Mouse (Mus musculus) thymus, adult 18-20 months (tissue): Measurements from ENCODE around the gene Krt75.
A peak's percentile ranks its signal among the peaks of the same experiment; 100 is the strongest.
"Not testable (repeated sequence)": the region's sequence is repeated elsewhere in the genome, so short reads cannot be mapped to it uniquely, and the experiment has no call there.

Experiments
- DNase-seq, 2 experiments: peaks; one replicate each; pipeline ENCODE4 v3.0.0; 2022; ENCODE audit warnings: mixed read lengths in 2 of 2

Krt75 gene

DNA sequence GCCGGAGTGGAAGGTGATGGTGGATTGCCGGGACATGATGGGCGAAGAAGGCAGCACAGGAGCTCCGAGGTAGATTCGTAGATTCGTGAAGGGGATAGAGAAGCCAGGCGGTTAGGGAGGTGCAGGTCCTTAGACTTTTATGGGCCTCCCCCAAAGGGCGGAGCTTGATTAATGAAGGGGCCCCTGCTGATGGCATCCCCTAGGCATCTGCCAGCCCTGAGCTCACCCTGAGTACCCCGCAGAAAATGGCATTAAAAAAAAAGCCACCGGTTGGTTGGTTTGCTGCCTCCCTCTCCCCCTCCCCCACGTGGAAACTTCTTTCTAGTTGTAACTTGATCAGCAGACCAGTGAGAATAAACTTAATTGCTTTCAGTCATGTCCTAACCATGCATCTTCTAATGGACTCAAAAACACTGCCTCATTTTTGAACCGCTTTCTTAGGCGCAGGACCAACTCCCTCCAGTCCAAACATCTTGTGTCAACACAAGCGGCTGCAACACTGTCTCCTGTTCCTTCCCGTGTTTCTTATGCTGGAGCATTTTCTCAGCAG, at the start of gene Krt75:
TSS of gene Krt75 (minus strand) at position 109 of the 550 bp plus-strand sequence.
- DNase-seq: no peak

DNA sequence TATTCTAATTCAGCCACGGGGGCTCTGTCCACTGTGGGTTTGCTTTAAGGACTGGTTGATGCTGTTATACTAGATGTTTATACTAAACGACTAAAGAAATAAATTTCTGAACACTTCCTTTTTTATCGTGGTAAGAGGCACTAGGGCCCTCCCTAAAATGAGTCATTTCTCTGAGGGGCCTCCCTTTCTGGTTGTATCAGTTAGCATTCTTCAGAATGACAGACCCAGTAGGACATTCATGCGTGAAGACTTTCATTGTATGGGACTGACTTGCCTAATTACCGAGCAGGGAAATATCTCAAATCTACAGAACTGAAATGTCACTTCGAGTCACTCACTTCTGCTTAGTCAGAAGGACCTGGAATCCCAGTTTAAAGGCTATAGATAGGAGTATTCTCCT, 25.4 kb upstream of the Krt75 start:
- DNase-seq: no peak

DNA sequence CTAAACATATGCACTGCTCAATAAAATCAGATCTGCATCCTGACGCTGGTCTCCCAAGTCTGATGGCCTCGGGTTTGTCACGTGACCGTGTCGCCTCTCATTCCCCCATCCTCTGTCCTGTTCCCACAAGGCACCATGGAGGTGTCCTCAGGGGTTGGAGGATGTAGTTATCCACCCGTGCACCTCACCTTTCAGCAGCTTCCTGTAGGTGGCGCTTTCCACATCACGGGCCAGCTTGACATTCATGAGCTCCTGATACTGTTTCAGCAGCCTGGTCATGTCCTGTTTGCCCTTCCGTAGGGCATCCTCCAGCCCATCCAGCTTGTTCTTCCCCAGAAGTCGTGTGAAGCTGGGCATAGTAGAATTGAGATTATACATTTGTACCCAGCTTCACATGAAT, 14.5 kb upstream of the Krt75 start:
- no peak for DNase-seq

DNA sequence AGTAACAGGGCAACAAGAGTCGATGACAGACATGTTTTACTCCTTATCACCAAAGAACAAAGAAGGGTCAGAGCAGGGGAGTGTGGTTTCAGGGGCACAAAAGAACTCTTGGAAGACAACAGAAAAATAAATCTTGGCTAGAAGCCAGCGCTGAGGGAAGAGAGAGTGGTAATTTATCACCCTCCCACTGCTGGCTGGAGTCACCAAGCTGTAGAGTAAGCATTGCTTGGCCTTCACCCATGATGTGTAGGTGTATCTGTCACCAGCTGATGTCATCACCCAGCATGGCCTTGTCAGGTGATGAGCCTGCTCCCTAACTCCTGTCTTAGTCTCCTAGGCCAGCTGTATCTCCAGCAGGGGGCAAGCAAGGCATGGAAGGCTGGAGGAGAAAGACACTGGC, 10.8 kb upstream of the Krt75 start:
- DNase-seq: no peak

DNA sequence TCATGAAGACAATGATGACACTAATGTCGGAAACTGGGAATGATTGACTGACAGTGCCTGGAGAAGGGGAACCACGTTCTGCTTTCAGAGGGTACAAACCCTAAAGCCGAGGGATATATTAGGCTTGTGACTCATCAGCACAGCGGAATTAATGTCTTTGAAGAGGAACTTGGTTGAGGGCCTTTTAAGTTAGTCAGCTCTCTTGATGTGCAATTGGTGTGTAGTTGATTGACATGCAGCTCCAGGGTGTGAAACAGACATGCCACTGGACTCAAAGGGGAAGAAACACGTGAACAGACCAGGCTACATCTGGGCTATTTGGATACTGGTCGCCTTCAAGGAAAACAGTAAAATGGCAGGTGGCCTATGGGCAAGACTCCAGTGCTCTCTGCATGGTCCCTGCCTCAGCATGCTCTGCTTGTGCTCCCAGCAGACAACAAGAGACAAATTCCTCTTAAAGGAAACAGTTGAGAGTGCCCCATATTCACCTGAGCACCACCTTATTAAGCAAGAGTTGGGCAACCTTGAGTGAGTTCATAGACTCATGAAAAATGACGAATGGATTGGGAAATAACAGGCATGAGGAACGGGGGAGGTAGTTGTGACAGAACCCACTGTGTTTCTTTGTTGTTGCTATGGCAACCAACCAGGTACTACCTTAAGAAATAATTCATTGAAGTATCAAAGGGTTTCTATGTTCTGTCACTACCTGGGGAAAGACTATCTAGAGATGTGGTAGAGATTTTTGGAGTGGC, 9.7 kb upstream of the Krt75 start:
- DNase-seq: no peak

DNA sequence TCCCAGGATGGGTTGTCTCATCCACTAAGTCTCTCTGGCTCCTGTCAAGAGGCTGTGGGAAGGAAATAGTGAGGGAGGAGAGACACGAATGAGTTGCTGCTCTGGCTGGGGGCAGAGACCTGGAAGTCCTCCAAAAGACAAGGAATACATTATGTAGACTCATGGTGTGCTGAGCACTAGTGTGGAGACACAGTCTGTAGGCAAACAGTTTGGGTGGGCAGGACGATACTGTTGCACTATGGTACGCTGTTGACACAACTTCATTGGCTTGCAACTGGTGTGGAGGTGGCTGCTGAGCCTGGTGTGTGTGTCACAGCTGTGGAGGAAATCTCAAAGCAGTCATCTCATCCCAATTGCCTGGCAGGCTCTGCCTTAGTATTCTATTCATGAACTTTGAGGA, 8.0 kb upstream of the Krt75 start:
- DNase-seq: no peak

DNA sequence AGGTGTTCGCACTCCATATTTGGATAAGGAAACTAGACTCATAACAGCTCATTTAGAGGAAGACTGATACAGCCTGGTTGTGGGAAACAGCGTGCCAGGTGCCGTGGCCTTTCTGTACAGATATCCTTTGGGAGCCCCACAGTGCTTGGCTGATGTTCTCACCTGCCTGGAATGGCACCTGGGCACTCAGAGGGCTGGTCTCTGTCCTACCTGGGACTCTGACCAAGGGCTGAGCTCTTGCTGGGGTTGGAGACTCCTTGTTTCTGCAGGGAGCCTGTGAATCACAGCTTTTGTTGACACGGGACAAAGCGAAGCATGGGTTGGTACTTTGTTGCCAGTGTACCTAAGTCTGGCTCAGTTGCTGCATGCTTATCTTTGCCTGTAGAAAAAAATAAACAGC, 1.8 kb upstream of the Krt75 start:
- no peak for DNase-seq

DNA sequence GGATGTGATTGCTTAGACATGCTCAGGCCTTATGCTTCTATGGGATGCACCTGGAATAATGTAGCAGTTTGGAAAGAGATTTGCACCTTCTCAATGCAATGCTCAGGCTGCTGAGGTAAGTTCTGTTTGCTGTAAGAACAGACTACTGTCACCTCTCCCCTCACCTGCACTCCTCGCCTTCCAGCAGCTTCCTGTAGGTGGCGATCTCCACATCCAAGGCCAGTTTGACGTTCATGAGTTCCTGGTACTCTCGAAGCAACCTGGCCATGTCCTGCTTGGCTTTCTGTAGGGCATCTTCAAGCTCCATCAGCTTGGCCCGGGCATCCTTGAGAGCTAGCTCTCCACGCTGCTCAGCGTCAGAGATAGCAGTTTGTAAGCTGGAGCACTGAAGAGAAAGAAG, 5.9 kb downstream of the Krt75 start:
- no peak for DNase-seq

DNA sequence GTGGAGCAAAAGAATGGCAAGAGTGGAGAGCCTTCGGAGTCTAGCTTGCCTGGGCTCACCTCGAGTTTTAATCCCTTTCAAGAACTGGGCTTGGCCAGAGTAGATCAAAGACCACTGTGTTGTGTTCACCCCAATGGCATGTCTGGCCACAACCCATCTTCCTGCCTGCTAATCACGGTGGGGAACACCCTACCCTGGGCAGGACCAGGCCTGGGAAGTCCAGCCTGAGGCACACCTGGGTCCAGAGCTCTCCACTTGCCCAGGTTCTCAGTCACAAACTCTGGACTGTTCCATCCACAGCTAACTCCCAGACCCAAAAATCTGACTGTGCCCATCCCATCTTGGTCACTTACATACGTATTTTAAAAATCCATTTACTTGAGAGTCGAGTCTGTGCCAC, 10.9 kb downstream of the Krt75 start, which contains the start of gene Krt90:
TSS of gene Krt90 (minus strand) at position 101 of the 400 bp plus-strand sequence.
- no peak for DNase-seq

DNA sequence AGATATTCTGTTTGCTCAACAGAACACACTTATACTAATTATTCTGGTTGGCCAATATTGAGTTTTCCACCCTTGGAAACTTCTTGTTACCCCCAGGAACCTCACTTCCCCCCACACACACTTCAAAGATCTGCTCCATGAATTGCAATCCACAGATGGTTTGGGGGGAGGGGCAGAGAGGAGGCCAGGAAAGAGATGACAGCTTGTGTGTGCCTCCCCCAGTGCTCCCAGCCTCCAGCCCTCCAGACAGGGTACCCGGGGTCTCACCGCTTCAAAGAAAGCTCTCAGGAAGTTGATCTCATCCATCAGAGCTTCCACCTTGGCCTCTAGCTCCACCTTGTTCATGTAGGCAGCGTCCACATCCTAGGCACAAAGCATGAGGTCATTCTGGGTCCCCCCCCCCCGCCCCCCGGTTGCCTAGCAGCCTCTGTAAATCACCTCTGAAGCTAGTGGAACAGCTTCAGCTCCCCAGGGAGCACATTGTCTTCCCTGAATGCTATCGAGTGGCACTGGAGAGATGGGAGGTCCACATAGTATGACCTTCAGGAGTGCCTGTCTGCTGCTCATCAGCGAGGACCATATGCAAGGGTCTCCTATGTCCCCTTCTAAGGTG, 15.6 kb downstream of the Krt75 start:
- DNase-seq: no peak

DNA sequence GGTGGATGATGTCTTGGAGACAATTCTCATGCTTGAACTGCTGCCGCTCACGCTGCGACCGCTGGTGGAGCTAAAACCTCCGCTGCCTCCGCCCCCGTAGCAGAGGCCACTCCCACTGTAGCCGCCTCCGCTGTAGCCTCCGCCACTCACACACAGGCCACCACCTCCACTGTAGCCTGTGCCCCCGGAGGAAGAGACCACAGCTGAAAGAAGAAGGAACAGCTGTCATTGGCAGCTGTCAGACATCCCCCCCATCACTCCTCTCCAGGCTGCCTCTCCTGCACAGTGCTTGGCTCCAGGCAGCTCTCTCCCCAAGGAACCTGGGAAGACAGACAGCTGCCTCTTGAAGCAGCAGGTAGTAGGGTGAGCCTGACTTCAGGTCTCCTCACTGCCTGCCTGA, 20.5 kb downstream of the Krt75 start:
- DNase-seq: peak; percentile 21 to 34

DNA sequence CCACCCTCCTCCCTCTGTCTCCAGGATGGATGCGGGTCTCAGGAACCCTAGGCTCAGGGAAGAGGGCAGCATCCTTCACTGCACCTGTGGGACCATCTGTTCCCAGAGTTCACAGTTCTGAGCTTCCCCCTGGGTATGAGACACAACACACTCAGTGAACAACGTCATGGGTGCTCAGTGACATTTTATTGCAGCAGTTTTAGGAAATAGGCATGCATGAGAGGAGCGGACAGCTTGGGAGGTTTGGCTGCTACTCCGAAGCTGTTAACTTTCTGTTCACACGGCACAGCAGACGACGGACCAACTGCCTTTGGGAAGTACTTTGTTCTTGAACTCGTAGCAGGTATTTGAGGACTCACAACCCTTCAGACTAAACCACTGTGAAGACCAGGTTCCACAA, 21.5 kb downstream of the Krt75 start:
- no peak for DNase-seq

DNA sequence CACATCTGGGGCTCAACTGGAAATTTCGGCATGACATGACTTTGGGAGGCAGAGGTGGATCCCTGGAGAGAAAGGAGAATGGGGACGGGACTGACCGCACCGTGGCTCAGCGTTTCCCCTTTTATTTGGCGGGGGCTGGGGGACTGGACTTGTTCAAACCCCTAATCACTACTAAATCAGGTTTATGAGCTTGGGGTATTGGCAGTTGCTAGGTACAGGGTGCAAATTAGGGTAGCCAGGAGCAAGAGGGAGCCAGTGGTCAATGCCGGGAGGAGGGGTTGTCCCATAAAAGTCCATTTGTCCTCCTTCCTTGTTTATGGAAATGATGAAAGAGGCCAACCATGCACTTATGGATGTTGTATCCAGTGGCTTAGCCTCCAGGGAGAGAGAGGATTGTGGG, 23.1 kb downstream of the Krt75 start, which contains the start of gene Krt82:
TSS of gene Krt82 (minus strand) at position 101 of the 400 bp plus-strand sequence.
- no peak for DNase-seq

DNA sequence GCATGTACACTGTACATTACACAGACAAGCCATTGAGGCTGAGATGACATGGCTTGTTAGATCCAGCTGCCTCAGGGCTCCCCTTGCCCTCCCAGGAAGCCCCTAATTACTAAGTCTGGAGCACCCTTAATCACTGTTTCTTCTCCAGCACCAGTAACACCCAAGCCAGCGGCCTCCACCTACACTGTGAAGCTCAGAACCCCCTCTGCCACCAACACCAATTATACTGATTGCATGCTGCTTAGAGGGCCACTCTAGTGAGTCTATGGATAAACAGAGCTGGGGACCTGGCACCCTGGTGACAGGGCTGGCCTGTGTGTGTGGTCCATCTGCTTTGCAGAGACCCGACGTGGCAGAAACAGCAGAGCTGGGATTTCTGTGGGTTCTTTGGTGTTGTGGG, 29.2 kb downstream of the Krt75 start:
- no peak for DNase-seq

DNA sequence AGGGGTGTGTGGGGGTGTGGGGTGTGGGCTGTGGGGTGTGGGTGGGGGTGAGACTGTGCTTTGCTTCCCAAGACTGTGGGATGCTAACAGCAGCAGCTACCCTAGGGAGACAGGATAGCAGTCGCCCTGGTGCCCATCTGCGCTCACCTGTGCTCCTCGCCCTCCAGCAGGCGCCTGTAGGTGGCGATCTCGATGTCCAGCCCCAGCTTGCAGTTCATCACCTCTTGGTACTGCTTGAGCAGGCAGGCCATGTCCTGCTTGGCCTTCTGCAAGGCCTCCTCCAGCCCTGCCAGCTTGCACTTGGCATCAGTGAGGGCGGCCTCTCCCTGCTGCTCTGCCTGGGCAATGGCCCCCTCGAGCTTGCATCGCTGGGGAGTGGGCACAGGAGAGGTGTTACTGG, 31.2 kb downstream of the Krt75 start:
- DNase-seq: no peak

DNA sequence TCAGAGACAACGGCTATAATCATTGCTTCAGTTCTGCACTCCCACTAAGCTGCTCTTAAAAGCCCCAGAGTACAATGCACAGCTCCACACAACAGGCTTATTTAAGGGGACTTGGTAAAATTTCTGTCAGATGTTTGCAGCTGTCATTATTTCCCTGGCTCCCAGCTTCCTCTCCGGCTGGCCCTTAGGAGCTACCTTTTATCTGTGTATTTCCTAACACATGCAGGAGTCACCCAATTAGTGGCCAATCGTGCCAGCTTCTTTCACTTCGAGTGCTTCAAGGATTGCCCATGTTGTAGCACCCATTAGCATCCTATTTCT, 35.2 kb downstream of the Krt75 start:
- no peak for DNase-seq

DNA sequence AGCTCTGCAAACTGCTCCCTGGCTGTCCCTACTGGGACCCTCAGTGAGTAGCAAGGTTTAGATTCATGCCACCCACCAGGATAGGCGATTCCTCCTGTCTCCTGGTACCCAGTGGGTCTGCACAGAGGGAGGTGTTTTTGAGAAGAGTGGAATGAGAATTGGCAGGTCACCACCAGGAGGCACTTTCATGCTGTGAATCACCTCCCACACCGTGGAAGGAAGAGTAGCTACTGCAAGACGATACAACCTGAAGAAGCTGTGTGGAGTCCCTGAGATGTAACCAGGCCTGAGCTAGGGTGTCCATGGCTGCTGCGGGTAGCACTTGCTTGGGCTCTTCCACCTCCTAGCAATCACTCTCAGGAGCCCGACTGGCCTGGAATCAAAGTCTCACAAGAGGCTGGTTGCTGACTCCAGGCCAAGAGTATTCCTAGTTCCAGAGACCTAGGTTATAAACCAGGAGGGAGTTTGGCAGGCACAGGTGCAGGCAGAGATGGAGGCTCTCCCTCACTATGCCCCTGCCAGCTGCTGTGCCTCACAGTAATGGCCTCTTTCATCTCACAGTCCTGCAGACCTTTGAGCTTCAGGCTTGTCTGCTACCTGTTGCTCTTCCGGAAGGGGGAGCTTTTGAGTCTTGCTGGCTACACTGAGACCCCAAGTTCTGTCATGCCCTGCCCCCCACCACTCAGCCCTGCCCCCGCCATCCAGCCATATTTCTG, 35.7 kb downstream of the Krt75 start:
- no peak for DNase-seq

DNA sequence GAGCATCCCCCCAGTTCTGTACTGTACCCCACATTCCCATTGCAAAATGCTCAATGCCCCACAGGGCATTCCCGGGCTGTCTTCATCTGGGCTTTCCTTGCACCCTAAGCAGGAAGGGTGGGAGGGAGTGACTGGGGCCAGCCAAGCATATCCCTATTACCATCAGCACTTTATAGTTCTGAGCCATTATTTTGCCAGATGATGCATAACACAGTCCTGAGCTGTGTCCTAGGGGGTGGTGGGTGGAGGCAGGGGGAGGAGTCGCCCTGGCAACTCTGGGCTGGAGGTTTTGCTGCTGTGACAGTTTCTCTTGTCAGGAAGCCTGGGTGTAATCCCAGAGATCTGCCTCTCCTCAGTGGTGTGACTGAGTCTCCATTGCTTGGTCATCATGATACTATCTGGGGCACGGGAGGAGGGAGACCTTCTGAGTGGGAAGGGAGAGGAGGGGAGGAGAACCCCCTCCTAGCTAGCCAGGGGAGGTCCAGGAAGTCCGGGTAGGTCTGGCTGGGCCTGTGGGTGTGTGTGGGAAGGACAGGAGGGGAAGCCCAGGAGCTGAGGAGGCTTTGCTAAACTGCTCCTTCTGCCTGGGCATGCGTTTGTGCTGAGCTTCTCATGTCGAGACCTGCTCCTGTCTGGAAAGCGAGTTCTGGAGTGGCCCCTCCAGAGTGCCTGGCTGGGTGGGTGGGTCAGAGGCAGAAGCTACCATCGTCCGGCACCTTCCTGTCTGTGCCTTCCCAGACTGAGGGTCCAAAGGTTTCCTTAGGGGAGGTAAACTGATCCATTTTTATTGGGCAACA, 37.5 kb downstream of the Krt75 start:
- no peak for DNase-seq

DNA sequence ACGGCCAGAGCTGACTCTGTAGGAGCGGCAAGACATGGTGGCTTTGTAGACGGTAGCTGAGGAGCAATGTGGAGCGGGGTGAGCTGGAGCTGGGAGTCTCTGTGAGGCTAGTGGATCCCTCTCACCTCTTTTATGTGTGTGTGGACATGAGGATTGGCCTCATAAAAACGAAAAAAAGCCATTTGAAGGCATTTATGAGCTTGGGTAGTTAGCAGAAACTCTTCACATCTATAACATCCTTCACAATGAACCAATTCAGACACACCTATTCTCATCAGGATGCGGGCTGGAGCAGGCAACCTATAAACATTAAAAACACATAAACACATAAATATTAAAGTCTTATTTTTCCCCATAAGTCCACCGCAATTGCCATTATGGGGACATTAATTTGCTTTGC, 41.0 kb downstream of the Krt75 start, which contains the start of gene Krt84:
TSS of gene Krt84 (minus strand) at position 101 of the 400 bp plus-strand sequence.
- no peak for DNase-seq

DNA sequence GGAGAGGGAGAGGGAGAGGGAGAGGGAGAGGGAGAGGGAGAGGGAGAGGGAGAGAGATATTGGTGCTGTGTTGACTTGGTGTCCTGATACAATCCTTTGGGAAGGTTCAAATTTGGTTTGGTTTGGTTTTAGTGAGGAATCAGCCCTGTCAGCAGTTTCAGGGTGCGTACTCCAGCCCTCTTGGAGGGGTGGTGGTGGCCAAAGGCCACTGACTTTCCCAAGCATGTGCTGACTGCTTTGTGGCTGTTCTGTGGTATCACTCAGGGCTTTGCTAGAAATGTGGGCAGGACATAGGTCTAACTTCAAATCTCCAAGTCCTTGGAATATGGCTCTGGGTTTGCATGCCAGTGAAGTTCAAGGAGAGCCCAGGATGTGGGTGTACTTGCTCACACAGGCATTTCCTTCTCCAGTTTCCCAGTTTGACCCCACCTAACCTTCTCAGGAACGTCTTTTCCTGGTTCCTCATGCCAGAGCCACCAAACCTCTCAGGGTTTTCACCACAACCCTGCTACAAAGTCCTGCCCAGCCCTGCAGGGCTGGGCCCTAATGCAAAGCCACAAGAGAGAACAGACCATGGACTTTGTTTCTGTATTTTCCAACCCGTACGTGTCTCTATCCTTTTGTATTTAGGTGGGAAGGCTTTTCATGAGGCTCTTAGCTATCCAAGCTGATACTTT, 51.0 kb downstream of the Krt75 start:
- no peak for DNase-seq

DNA sequence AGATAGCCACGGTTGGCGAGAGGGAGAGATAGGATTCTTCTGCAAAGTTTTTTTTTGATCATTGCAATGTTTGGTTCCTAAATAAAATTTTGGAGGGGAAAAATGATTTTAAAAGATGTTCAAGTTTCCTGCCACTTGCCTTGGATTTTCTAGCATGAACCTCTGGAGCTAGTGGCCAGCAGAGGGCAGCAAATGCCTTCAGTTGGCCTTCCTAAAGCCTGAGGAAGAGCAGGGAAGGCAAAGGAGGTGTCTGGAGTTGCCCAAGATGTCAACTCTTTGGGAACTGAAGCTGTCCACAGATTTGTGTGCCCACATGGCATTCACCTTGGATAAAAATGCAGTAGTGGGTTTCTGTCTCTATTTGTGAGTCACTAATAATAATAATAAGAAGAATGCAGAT, 53.9 kb downstream of the Krt75 start:
- DNase-seq: no peak

DNA sequence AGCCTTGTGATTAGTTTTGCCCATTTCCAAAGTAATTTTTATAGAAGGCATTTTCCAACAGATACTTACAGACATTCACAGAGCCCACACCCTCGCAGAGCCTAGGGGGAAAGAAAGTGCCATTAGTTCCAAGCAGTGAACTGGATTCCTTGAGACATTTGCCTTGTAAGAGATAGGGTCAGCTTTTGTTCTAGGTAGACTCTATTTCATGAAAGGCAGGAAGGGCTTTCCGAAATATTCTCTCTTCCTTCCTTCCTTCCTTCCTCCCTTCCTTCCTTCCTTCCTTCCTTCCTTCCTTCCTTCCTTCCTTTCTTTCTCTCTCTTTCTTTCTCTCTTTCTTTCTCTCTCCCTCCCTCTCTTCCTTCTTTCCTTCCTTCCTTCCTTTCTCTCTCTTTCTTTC, 56.5 kb downstream of the Krt75 start, which contains the start of gene Gm49425:
TSS of gene Gm49425 (minus strand) at position 101 of the 400 bp plus-strand sequence.
- DNase-seq: not testable (repeated sequence)
